Mouse (Mus musculus) lung, adult 2 months (tissue): ENCODE measurements around the gene Cep162. TPM values are rescaled to one million over a fixed set of nuclear protein-coding genes. Genes with fewer than 3 reads are reported as not detected.

Experiments
- DNase-seq: peaks from one replicate; pipeline ENCODE4 v3.0.0; 2022
- H3K4me1 ChIP-seq: fragments of 200-500 bp; 2 replicates; pipeline ENCODE4 v1.6.1; 2011; ENCODE audit warnings: low read length; ENCODE audit not compliant: control insufficient read depth, insufficient read depth
- H3K4me3 ChIP-seq: fragments of 200-500 bp; replicated peaks from 2 replicates; pipeline ENCODE3; 2011; ENCODE audit warnings: low read depth, mild to moderate bottlenecking, control low read depth, low read length; ENCODE audit errors: extremely low read depth
- CTCF ChIP-seq: fragments of 200-500 bp; IDR thresholded peaks from 2 replicates; pipeline ENCODE4 v1.5.1; 2011; ENCODE audit warnings: mild to moderate bottlenecking, low read length, control low read depth; ENCODE audit not compliant: insufficient read depth
- POLR2A ChIP-seq: fragments of 200-500 bp; IDR thresholded peaks from 2 replicates; pipeline ENCODE4 v1.6.1; 2011; ENCODE audit warnings: low read depth, mild to moderate bottlenecking, control low read depth, low read length, borderline replicate concordance; ENCODE audit errors: extremely low read depth
- WGBS: fragments of 180-500 bp; shearing (Covaris S2); methylation state at CpG from one replicate; pipeline ENCODE4 v1.1.7; 2018; 5-methylcytosine and 5-hydroxymethylcytosine counted together
- polyA plus RNA-seq: library from polyadenylated mRNA; depleted of rRNA; stranded (reverse); fragments of >200 nt; gene quantifications from 2 replicates; pipeline ENCODE4 v1.2.3, GENCODE M21; 2012; rRNA removed

Gene Cep162
- polyA plus RNA-seq, 1 experiment, result 1.7 TPM

DNA sequence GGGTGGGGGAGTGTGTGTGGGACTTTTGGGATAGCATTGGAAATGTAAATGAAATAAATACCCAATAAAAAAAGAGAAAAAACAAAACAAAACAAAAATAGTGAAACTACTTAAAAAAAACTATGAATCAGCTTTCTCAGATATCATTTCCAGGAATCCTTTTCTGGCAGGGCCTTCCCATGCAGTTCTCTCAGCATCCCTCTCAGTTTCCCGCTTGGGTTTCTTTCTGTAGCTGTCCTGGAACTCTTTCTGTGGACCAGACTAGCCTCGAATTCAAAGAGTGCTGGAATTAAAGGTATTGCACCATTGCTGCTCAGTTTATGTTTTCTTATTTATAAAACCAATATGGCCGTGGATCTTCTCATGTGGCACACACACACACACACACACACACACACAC is 112.3 kb downstream of the Cep162 start:
- no peak for TF ChIP-seq POLR2A
- no peak for TF ChIP-seq CTCF
- no peaks in the 10 kb centered on the region for H3K4me1 ChIP-seq
- H3K4me3 ChIP-seq, result no peak overlapping the region
- WGBS, result 76% methylated on average over 3 of the region's 3 CpGs
- DNase-seq, result no peak

Other genes with a start within 250 kb of the Cep162 start
- gene Ripply2, start 240.0 kb downstream of the Cep162 start, polyA plus RNA-seq, result not detected in 2 replicates
- 7.7 and 9.0 TPM in 2 replicates for gene Cyb5r4, start 233.5 kb downstream of the Cep162 start, polyA plus RNA-seq
- 0.07 TPM in 1 of 2 replicates, not detected in the other for gene Mrap2, start 111.2 kb downstream of the Cep162 start, polyA plus RNA-seq